Mouse (Mus musculus) forebrain, postnatal 0 days (tissue): ENCODE data around the gene Ptn. TPM values are rescaled to one million over a fixed set of nuclear protein-coding genes. Genes with fewer than 3 reads are reported as not detected.

Experiments used
- ATAC-seq: fragments of 200-750 bp; cut with Nextera tagmentation; 2 replicates; pipeline ENCODE4 v1.8.0; 2017; ENCODE audit warnings: mild to moderate bottlenecking, moderate library complexity
- DNase-seq: peaks from one replicate; pipeline ENCODE4 v3.0.0-alpha.2; 2015
- H3K27ac ChIP-seq: fragments of 300-500 bp; sonication (generic); 2 replicates; pipeline ENCODE4 v1.5.1; 2014; ENCODE audit warnings: low read depth, mild to moderate bottlenecking, antibody characterized with exemption, low read length, moderate library complexity, mixed read lengths
- H3K27me3 ChIP-seq: fragments of 300-500 bp; sonication (generic); 2 replicates; pipeline ENCODE4 v1.6.1; 2014; ENCODE audit warnings: mild to moderate bottlenecking, low read length, mixed read lengths; ENCODE audit not compliant: insufficient read depth
- H3K36me3 ChIP-seq: fragments of 300-500 bp; sonication (generic); 2 replicates; pipeline ENCODE4 v1.6.1; 2014; ENCODE audit warnings: mild to moderate bottlenecking, moderate library complexity; ENCODE audit not compliant: insufficient read depth
- H3K4me1 ChIP-seq: fragments of 300-500 bp; sonication (generic); 2 replicates; pipeline ENCODE4 v1.6.1; 2014; ENCODE audit warnings: antibody characterized with exemption; ENCODE audit not compliant: insufficient read depth
- H3K4me2 ChIP-seq: fragments of 300-500 bp; sonication (generic); 2 replicates; pipeline ENCODE4 v1.6.1; 2014; ENCODE audit warnings: low read depth, mild to moderate bottlenecking, moderate library complexity
- H3K4me3 ChIP-seq: fragments of 300-500 bp; sonication (generic); 2 replicates; pipeline ENCODE4 v1.5.1; 2014; ENCODE audit warnings: low read depth, low read length, mixed read lengths
- H3K9ac ChIP-seq: fragments of 300-500 bp; sonication (generic); 2 replicates; pipeline ENCODE4 v1.6.1; 2014; ENCODE audit warnings: mild to moderate bottlenecking
- H3K9me3 ChIP-seq: fragments of 300-500 bp; sonication (generic); 2 replicates; pipeline ENCODE4 v1.6.1; 2016; ENCODE audit warnings: low read length
- CTCF ChIP-seq: sonication (generic); IDR thresholded peaks from 2 replicates; pipeline ENCODE4 v1.5.1; 2016; ENCODE audit warnings: antibody characterized with exemption, control low read depth, low read depth
- WGBS: fragments of 180-500 bp; shearing (Covaris S2); extraction: QIAGEN DNeasy Blood & Tissue Kit; methylation state at CpG from one replicate; pipeline ENCODE4 v1.1.7; 2014; 5-methylcytosine and 5-hydroxymethylcytosine counted together
- microRNA-seq, 2 experiments: library from miRNA; unstranded; fragments of <30 nt; microRNA quantifications; one replicate each; pipeline ENCODE4; 2016
- polyA plus RNA-seq: library from polyadenylated mRNA; unstranded; fragments of >200 nt; fragmentation: Nextera tagmentation; extraction: Ambion mirVana; gene quantifications from 2 replicates; pipeline ENCODE4 v1.2.1, GENCODE M21; 2015
- total RNA-seq: library from RNA; depleted of rRNA; stranded (reverse); fragments of >200 nt; gene quantifications from 2 replicates; pipeline ENCODE4 v1.2.3, GENCODE M21; 2014

Gene Ptn
- total and polyA plus RNA-seq, 2 experiments from 2014 or later: 598 to 916 TPM

- Histone ChIP-seq H3K9me3 (no peaks in the 10 kb centered on the region), H3K4me3 (no peak overlapping the region), H3K36me3 (no peaks in the 10 kb centered on the region), H3K27ac (no peak overlapping the region), H3K27me3 (no peaks in the 10 kb centered on the region), H3K9ac (no peak overlapping the region), H3K4me1 (peaks cover 4% of the 10 kb centered on the region; the same call in 1 of the 2 replicates), H3K4me2 (no peak overlapping the region)
- ATAC-seq (peak; percentile 68), DNase-seq (no peak)
- WGBS: 59% methylated on average over 8 of the region's 8 CpGs
- TF ChIP-seq CTCF: no peak
These were observed 133.0 kb downstream of the Ptn start for GRCm38 (mm10) chr6:36676710-36677691.

GRCm38 (mm10) chr6:36672399-36673221 is 137.4 kb downstream of the Ptn start:
- DNase-seq (peak; percentile 35), ATAC-seq (0 out of 2 replicates have a peak, but pooled peaks have one; percentile 34)
- TF ChIP-seq CTCF: no peak

GRCm38 (mm10) chr6:36671274-36671673 is 138.7 kb downstream of the Ptn start:
- ATAC-seq (no peak), DNase-seq (no peak)
- H3K4me1 ChIP-seq: peaks cover 4% of the 10 kb centered on the region; the same call in 1 of the 2 replicates
- no peaks in the 10 kb centered on the region for H3K27me3 ChIP-seq
- H3K4me3 ChIP-seq: no peak overlapping the region
- no peak overlapping the region for H3K9ac ChIP-seq
- no peaks in the 10 kb centered on the region for H3K36me3 ChIP-seq
- no peak for TF ChIP-seq CTCF
- no peak overlapping the region for H3K4me2 ChIP-seq
- WGBS: 92% methylated on average over 3 of the region's 3 CpGs
- no peak overlapping the region for H3K27ac ChIP-seq
- H3K9me3 ChIP-seq: no peaks in the 10 kb centered on the region

More at GRCm38 (mm10) chr6:36672399-36673221, 137.4 kb downstream of the Ptn start:
- Histone ChIP-seq H3K4me1 (peaks cover 4% of the 10 kb centered on the region; the same call in 1 of the 2 replicates), H3K9ac (no peak overlapping the region; the same call in 1 of the 2 replicates), H3K4me2 (no peak overlapping the region), H3K27me3 (no peaks in the 10 kb centered on the region), H3K9me3 (no peaks in the 10 kb centered on the region), H3K36me3 (no peaks in the 10 kb centered on the region), H3K27ac (no peak overlapping the region), H3K4me3 (no peak overlapping the region)
- 26% methylated on average over 11 of the region's 11 CpGs for WGBS

Small RNAs within 50 kb of the gene (microRNA-seq; reads per million reads assigned to microRNA genes)
- 0 reads per million in 2 experiments for gene Gm25111
